Mouse (Mus musculus): ENCODE measurements around the gene Dusp16.
"Not testable (repeated sequence)": the region's sequence is repeated elsewhere in the genome, so short reads cannot be mapped to it uniquely, and the experiment has no call there.

The Dusp16 gene

GRCm38 (mm10) chr6:134696554-134696953 lies 95.9 kb downstream of the Dusp16 start:
- DNase-seq (ENCODE audit: low read depth): no peak

GRCm38 (mm10) chr6:134696146-134696545 lies 96.3 kb downstream of the Dusp16 start:
- no peak for DNase-seq (ENCODE audit: low read depth)

GRCm38 (mm10) chr6:134695625-134696024 lies 96.8 kb downstream of the Dusp16 start:
- no peak for DNase-seq (ENCODE audit: low read depth)

GRCm38 (mm10) chr6:134694988-134695387 lies 97.4 kb downstream of the Dusp16 start:
- no peak for DNase-seq (ENCODE audit: low read depth)

GRCm38 (mm10) chr6:134694498-134694897 lies 97.9 kb downstream of the Dusp16 start:
- no peak for DNase-seq (ENCODE audit: low read depth)

GRCm38 (mm10) chr6:134685515-134685914 lies 106.9 kb downstream of the Dusp16 start:
- no peak for DNase-seq (ENCODE audit: low read depth)

- DNase-seq (ENCODE audit: low read depth): no peak
These were observed 107.4 kb downstream of the Dusp16 start for GRCm38 (mm10) chr6:134685040-134685439.

GRCm38 (mm10) chr6:134684354-134684915 lies 108.0 kb downstream of the Dusp16 start:
- DNase-seq (ENCODE audit: low read depth): no peak

GRCm38 (mm10) chr6:134679330-134679729 lies 113.1 kb downstream of the Dusp16 start:
- DNase-seq (ENCODE audit: low read depth): not testable (repeated sequence)

GRCm38 (mm10) chr6:134678037-134678436 lies 114.4 kb downstream of the Dusp16 start:
- no peak for DNase-seq (ENCODE audit: low read depth)

- DNase-seq (ENCODE audit: low read depth): no peak
These were observed 114.9 kb downstream of the Dusp16 start for GRCm38 (mm10) chr6:134677504-134677903.

- not testable (repeated sequence) for DNase-seq (ENCODE audit: low read depth)
These were observed 118.7 kb downstream of the Dusp16 start for GRCm38 (mm10) chr6:134673712-134674111.

GRCm38 (mm10) chr6:134670881-134671411 lies 121.5 kb downstream of the Dusp16 start:
- DNase-seq (ENCODE audit: low read depth): no peak

- no peak for DNase-seq (ENCODE audit: low read depth)
These were observed 123.1 kb downstream of the Dusp16 start for GRCm38 (mm10) chr6:134669179-134669865.

- no peak for DNase-seq (ENCODE audit: low read depth)
These were observed 123.9 kb downstream of the Dusp16 start for GRCm38 (mm10) chr6:134668519-134668918.

- DNase-seq (ENCODE audit: low read depth): no peak
These were observed 126.6 kb downstream of the Dusp16 start for GRCm38 (mm10) chr6:134665817-134666216.

All from induced T-regulatory cell, adult 2 months (primary cell).